Mouse (Mus musculus) macrophage (primary cell): ENCODE data around the gene Arid3c. TPM values are rescaled to one million over a fixed set of nuclear protein-coding genes. Genes with fewer than 3 reads are reported as not detected.
"Not testable (repeated sequence)": the region's sequence is repeated elsewhere in the genome, so short reads cannot be mapped to it uniquely, and the experiment has no call there.

Experiments
- H3K27ac ChIP-seq: fragments of 350-480 bp; formaldehyde crosslinking; 2 replicates; pipeline ENCODE4 v1.9.0; 2021
- H3K36me3 ChIP-seq: fragments of 350-480 bp; formaldehyde crosslinking; 2 replicates; pipeline ENCODE4 v1.9.0; 2021; ENCODE audit errors: inconsistent target
- H3K4me3 ChIP-seq: fragments of 350-480 bp; formaldehyde crosslinking; 2 replicates; pipeline ENCODE4 v1.9.0; 2021; ENCODE audit errors: inconsistent target
- H3K79me2 ChIP-seq: fragments of 350-480 bp; formaldehyde crosslinking; 2 replicates; pipeline ENCODE4 v1.9.0; 2021; ENCODE audit errors: inconsistent target
- WGBS: methylation state at CpG from one replicate; pipeline ENCODE4 v1.1.7; 2026; ENCODE audit warnings: inconsistent platforms; ENCODE audit not compliant: missing documents; 5-methylcytosine and 5-hydroxymethylcytosine counted together
- polyA plus RNA-seq: library from polyadenylated mRNA; stranded (reverse); fragments of 250-400 nt; gene quantifications from 3 replicates; pipeline ENCODE4 v1.2.4, GENCODE M21; 2018; ENCODE audit warnings: inconsistent platforms

The Arid3c gene
- polyA plus RNA-seq, 1 experiment from 2014 or later: not detected

- no peak overlapping the region for H3K27ac ChIP-seq
- WGBS: 81% methylated on average over 19 of the region's 19 CpGs
- no peaks in the 10 kb centered on the region for H3K79me2 ChIP-seq
- H3K4me3 ChIP-seq: no peak overlapping the region
- H3K36me3 ChIP-seq: no peaks in the 10 kb centered on the region
Observed at GRCm38 (mm10) chr4:41705922-41706754, 24.8 kb downstream of the Arid3c start.

- H3K36me3 ChIP-seq: no peaks in the 10 kb centered on the region
- 44% methylated on average over 5 of the region's 5 CpGs for WGBS
- H3K4me3 ChIP-seq: no peak overlapping the region
- H3K79me2 ChIP-seq: no peaks in the 10 kb centered on the region
- no peak overlapping the region for H3K27ac ChIP-seq
Observed at GRCm38 (mm10) chr4:41704651-41705050, 26.3 kb downstream of the Arid3c start.

- not testable (repeated sequence) for H3K79me2 ChIP-seq, H3K4me3 ChIP-seq, H3K27ac ChIP-seq, H3K36me3 ChIP-seq
- WGBS: 94% methylated on average over 2 of the region's 2 CpGs
Observed at GRCm38 (mm10) chr4:41702226-41702625, 28.7 kb downstream of the Arid3c start.

GRCm38 (mm10) chr4:41700224-41700623, 30.7 kb downstream of the Arid3c start:
- no CpG with 5 or more reads among the region's 8 CpGs for WGBS
- H3K27ac ChIP-seq, H3K36me3 ChIP-seq, H3K4me3 ChIP-seq, H3K79me2 ChIP-seq: not testable (repeated sequence)

- not testable (repeated sequence) for H3K27ac ChIP-seq, H3K4me3 ChIP-seq, H3K79me2 ChIP-seq, H3K36me3 ChIP-seq
- WGBS: no CpG with 5 or more reads among the region's 10 CpGs
Observed at GRCm38 (mm10) chr4:41699783-41700182, 31.2 kb downstream of the Arid3c start, which contains the start of gene Il11ra1. Gene Il11ra1 (plus strand): TSS chr4:41699989.

- no CpG with 5 or more reads among the region's 32 CpGs for WGBS
- H3K79me2 ChIP-seq, H3K4me3 ChIP-seq, H3K36me3 ChIP-seq, H3K27ac ChIP-seq: not testable (repeated sequence)
Observed at GRCm38 (mm10) chr4:41698421-41699016, 32.4 kb downstream of the Arid3c start.

GRCm38 (mm10) chr4:41696930-41697841, 33.8 kb downstream of the Arid3c start, which contains the start of gene Cntfr:
Gene Cntfr (minus strand): TSS chr4:41697089.
- not testable (repeated sequence) for H3K79me2 ChIP-seq, H3K36me3 ChIP-seq, H3K27ac ChIP-seq, H3K4me3 ChIP-seq
- 8% methylated on average over 5 of the region's 40 CpGs for WGBS

- H3K79me2 ChIP-seq, H3K36me3 ChIP-seq, H3K4me3 ChIP-seq, H3K27ac ChIP-seq: not testable (repeated sequence)
- 1% methylated on average over 8 of the region's 15 CpGs for WGBS
Observed at GRCm38 (mm10) chr4:41696452-41696851, 34.5 kb downstream of the Arid3c start.

- not testable (repeated sequence) for H3K79me2 ChIP-seq, H3K27ac ChIP-seq, H3K36me3 ChIP-seq, H3K4me3 ChIP-seq
- 9% methylated on average over 9 of the region's 38 CpGs for WGBS
Observed at GRCm38 (mm10) chr4:41695800-41696199, 35.1 kb downstream of the Arid3c start.

- WGBS: 18% methylated on average over 4 of the region's 4 CpGs
- not testable (repeated sequence) for H3K27ac ChIP-seq, H3K79me2 ChIP-seq, H3K4me3 ChIP-seq, H3K36me3 ChIP-seq
Observed at GRCm38 (mm10) chr4:41693511-41693910, 37.4 kb downstream of the Arid3c start.

- WGBS: no CpG with 5 or more reads among the region's 4 CpGs
- H3K4me3 ChIP-seq, H3K36me3 ChIP-seq, H3K79me2 ChIP-seq, H3K27ac ChIP-seq: not testable (repeated sequence)
Observed at GRCm38 (mm10) chr4:41690014-41690413, 40.9 kb downstream of the Arid3c start.

- H3K4me3 ChIP-seq: not testable (repeated sequence)
- WGBS: 100% methylated on average over 1 of the region's 1 CpGs
Observed at GRCm38 (mm10) chr4:41688562-41688961, 42.4 kb downstream of the Arid3c start.

GRCm38 (mm10) chr4:41685882-41686492, 45.0 kb downstream of the Arid3c start:
- H3K27ac ChIP-seq, H3K36me3 ChIP-seq, H3K79me2 ChIP-seq, H3K4me3 ChIP-seq: not testable (repeated sequence)
- 70% methylated on average over 6 of the region's 10 CpGs for WGBS

More at GRCm38 (mm10) chr4:41688562-41688961, 42.4 kb downstream of the Arid3c start:
- not testable (repeated sequence) for H3K36me3 ChIP-seq, H3K27ac ChIP-seq, H3K79me2 ChIP-seq

- H3K4me3 ChIP-seq, H3K36me3 ChIP-seq, H3K27ac ChIP-seq, H3K79me2 ChIP-seq: not testable (repeated sequence)
- WGBS: 0% methylated on average over 1 of the region's 14 CpGs
Observed at GRCm38 (mm10) chr4:41684931-41685453, 46.0 kb downstream of the Arid3c start.
